Mouse (Mus musculus) megakaryocyte, adult 5-6 weeks (primary cell): ENCODE results near the gene Tex33. TPM values are rescaled to one million over a fixed set of nuclear protein-coding genes. Genes with fewer than 3 reads are reported as not detected.

Experiments
- ATAC-seq: 2 replicates; pipeline ENCODE4 v1.8.0; 2016; ENCODE audit warnings: mild to moderate bottlenecking, inconsistent platforms; ENCODE audit not compliant: poor library complexity, severe bottlenecking
- total RNA-seq, 2 experiments: library from RNA; stranded (forward) in 1 of 2; stranded (reverse) in 1 of 2; fragments of 153-499, 151-499 nt in 1 of 2; fragments of 221-1000, 200-1000 nt in 1 of 2; gene quantifications; 2 replicates each; pipeline versions ENCODE4 v1.2.3 to v1.2.4; 2015 to 2017

Tex33 gene
- total RNA-seq, 2 experiments from 2014 or later: not detected

DNA sequence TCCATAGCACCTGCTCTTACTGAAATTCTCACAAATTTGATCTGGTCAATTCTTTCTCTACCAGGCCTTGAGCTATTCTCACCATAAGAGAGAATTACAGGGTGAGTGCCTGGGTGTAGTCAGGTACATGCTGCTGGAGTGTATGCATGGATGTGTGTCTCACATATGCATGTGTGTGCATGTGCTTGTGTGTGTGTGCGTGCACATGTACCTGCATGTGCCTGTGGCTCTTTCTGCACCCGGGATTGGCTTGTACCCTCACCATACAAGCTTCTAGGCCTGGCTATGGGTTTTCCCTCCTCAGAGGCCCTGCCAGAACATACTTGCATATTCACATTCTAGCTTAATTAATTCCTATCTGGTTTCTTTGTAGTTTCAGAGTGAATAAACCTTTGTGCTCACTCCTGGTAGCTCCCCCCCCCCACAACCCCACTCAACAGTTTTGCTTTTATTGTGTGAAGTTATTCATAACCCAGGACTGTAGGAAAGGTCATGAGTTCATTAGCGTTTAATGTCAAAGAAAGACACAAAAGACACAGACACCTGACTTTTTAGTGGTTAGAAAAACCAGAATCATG is 67.1 kb downstream of the Tex33 start:
- ATAC-seq: no peak

Other genes starting within 250 kb of the Tex33 start
- gene Ift27, start 221.8 kb downstream of the Tex33 start, total RNA-seq (2015): 24.1 and 24.9 TPM in 2 replicates
- 6.5 and 10.8 TPM in 2 replicates for gene Ift27, start 221.8 kb downstream of the Tex33 start, total RNA-seq (2017)
- not detected in 2 replicates for gene Pvalb, start 189.5 kb downstream of the Tex33 start, total RNA-seq (2015)
- gene Pvalb, start 189.5 kb downstream of the Tex33 start, total RNA-seq (2017): not detected in 2 replicates
- 367 and 392 TPM in 2 replicates for gene Ncf4, start 151.1 kb downstream of the Tex33 start, total RNA-seq (2015)
- 250 and 266 TPM in 2 replicates for gene Ncf4, start 151.1 kb downstream of the Tex33 start, total RNA-seq (2017)
- gene Csf2rb2, start 90.2 kb downstream of the Tex33 start, total RNA-seq (2015): 34.0 and 38.5 TPM in 2 replicates
- 8.2 and 12.2 TPM in 2 replicates for gene Csf2rb2, start 90.2 kb downstream of the Tex33 start, total RNA-seq (2017)
- gene Csf2rb, start 70.2 kb downstream of the Tex33 start, total RNA-seq (2015): 149 and 170 TPM in 2 replicates
- 140 and 184 TPM in 2 replicates for gene Csf2rb, start 70.2 kb downstream of the Tex33 start, total RNA-seq (2017)
- 9.8 and 10.4 TPM in 2 replicates for gene Tst, start 10.0 kb upstream of the Tex33 start, total RNA-seq (2015)
- gene Tst, start 10.0 kb upstream of the Tex33 start, total RNA-seq (2017): 3.3 and 8.8 TPM in 2 replicates
- gene Mpst, start 10.5 kb upstream of the Tex33 start, total RNA-seq (2015): 3.8 and 5.9 TPM in 2 replicates
- gene Mpst, start 10.5 kb upstream of the Tex33 start, total RNA-seq (2017): 12.9 and 24.2 TPM in 2 replicates
- gene Kctd17, start 32.7 kb upstream of the Tex33 start, total RNA-seq (2015): 8.7 and 9.5 TPM in 2 replicates
- 5.2 and 9.6 TPM in 2 replicates for gene Kctd17, start 32.7 kb upstream of the Tex33 start, total RNA-seq (2017)
- gene Tmprss6, start 72.7 kb upstream of the Tex33 start, total RNA-seq (2015): not detected in 2 replicates
- gene Tmprss6, start 72.7 kb upstream of the Tex33 start, total RNA-seq (2017): not detected in 2 replicates
- gene Il2rb, start 99.4 kb upstream of the Tex33 start, total RNA-seq (2015): 7.0 and 10.5 TPM in 2 replicates
- 5.4 and 9.4 TPM in 2 replicates for gene Il2rb, start 99.4 kb upstream of the Tex33 start, total RNA-seq (2017)
- 2.4 and 2.7 TPM in 2 replicates for gene C1qtnf6, start 135.5 kb upstream of the Tex33 start, total RNA-seq (2015)
- 0.89 TPM in 1 of 2 replicates, not detected in the other for gene C1qtnf6, start 135.5 kb upstream of the Tex33 start, total RNA-seq (2017)
- gene Sstr3, start 148.8 kb upstream of the Tex33 start, total RNA-seq (2015): 0.02 TPM in 1 of 2 replicates, not detected in the other
- not detected in 2 replicates for gene Sstr3, start 148.8 kb upstream of the Tex33 start, total RNA-seq (2017)
- 581 and 637 TPM in 2 replicates for gene Rac2, start 176.9 kb upstream of the Tex33 start, total RNA-seq (2015)
- gene Rac2, start 176.9 kb upstream of the Tex33 start, total RNA-seq (2017): 416 and 453 TPM in 2 replicates
- gene Cyth4, start 201.1 kb upstream of the Tex33 start, total RNA-seq (2015): 137 and 141 TPM in 2 replicates
- 263 and 285 TPM in 2 replicates for gene Cyth4, start 201.1 kb upstream of the Tex33 start, total RNA-seq (2017)